Comparison of ENCODE assay signal across 15 mouse cellular contexts in genomic region chr4:55534510-55534909, GRCm38 (mm10). TPM values are rescaled to one million over a fixed set of nuclear protein-coding genes. Genes with fewer than 3 reads are reported as not detected.
DNase-seq lines count a peak whose midpoint lies in the region; ATAC-seq and TF ChIP-seq lines count a peak whose summit lies in the region.
"Had no signal": no experiment of that assay in that cellular context is flagged by ENCODE, and none has a peak within 500 bp of the region (broad histone marks: within the 10 kb centered on the region; RNA-seq: fewer than 3 reads in every experiment).

No protein-coding gene starts in this region.

- peak; percentile 84 for DNase-seq in heart, adult 11 months
- DNase-seq in heart, adult 8-10 months (ENCODE audit: low spot score), result no peak
- peak; percentile 19 for DNase-seq in lung, embryonic 14.5 days
- DNase-seq in lung, postnatal 10 days, result no peak
- peak; percentile 33 for DNase-seq in adipocyte (ENCODE audit: low spot score)
- no peak for DNase-seq in midbrain, embryonic 10.5 days (ENCODE audit: low spot score)
- DNase-seq in frontal cortex, adult 2 months (ENCODE audit: extremely low spot score in 1 of 2, low spot score in 1 of 2), result no peak
- DNase-seq: cerebellum, postnatal 25 days; liver, postnatal 0 days; midbrain, embryonic 14.5 days; thymus, adult 2 months had no signal

- H3K4me1 ChIP-seq in lung, embryonic 14.5 days (ENCODE audit: insufficient read depth), result no peaks in the 10 kb centered on the region; the same call in 1 of the 2 replicates
- H3K4me1 ChIP-seq in stomach, embryonic 16.5 days (ENCODE audit: control insufficient read depth, insufficient read depth, low read length), result peaks cover 10% of the 10 kb centered on the region
- peaks cover 39% of the 10 kb centered on the region for H3K4me1 ChIP-seq in midbrain, embryonic 10.5 days

- no peak overlapping the region for H3K9ac ChIP-seq in lung, embryonic 14.5 days
- no peak overlapping the region for H3K9ac ChIP-seq in stomach, embryonic 16.5 days (ENCODE audit: low read length)
- H3K9ac ChIP-seq: forebrain, embryonic 13.5 days; liver, postnatal 0 days had no signal

- H3K4me3 ChIP-seq in lung, embryonic 14.5 days (ENCODE audit: low read depth, low read length), result no peak overlapping the region
- H3K4me3 ChIP-seq in stomach, embryonic 16.5 days (replicated peaks; ENCODE audit: low read length), result no peak overlapping the region
- H3K4me3 ChIP-seq in midbrain, embryonic 10.5 days, result no peak overlapping the region
- H3K4me3 ChIP-seq: erythroblast, embryonic 14.5 days had no signal

- 65% methylated on average over 4 of the region's 4 CpGs for WGBS in lung, embryonic 14.5 days
- WGBS in stomach, embryonic 16.5 days, result 58% methylated on average over 4 of the region's 4 CpGs
- WGBS in midbrain, embryonic 10.5 days, result 84% methylated on average over 4 of the region's 4 CpGs

- no peak overlapping the region for H3K4me2 ChIP-seq in lung, embryonic 14.5 days
- peak overlapping the region; percentile 77; the same call in 1 of the 2 replicates for H3K4me2 ChIP-seq in stomach, embryonic 16.5 days (ENCODE audit: low read depth, low read length)

- TF ChIP-seq CTCF in lung, embryonic 14.5 days (IDR thresholded peaks at IDR 0.05; ENCODE audit: low read depth), result no peak

- H3K9me3 ChIP-seq in lung, embryonic 14.5 days (ENCODE audit: low read depth, low read length), result no peaks in the 10 kb centered on the region
- no peaks in the 10 kb centered on the region for H3K9me3 ChIP-seq in stomach, embryonic 16.5 days (replicated peaks; ENCODE audit: control insufficient read depth, low read length)
- no peaks in the 10 kb centered on the region for H3K9me3 ChIP-seq in midbrain, embryonic 10.5 days (replicated peaks)
- H3K9me3 ChIP-seq: forebrain, embryonic 13.5 days; heart, embryonic 15.5 days had no signal

- no peak for ATAC-seq in lung, embryonic 14.5 days (ENCODE audit: insufficient read depth)
- no peak for ATAC-seq in stomach, embryonic 16.5 days (ENCODE audit: insufficient read depth, low FRiP score)
- ATAC-seq: forebrain, embryonic 13.5 days; liver, postnatal 0 days had no signal

- no peak overlapping the region for H3K27ac ChIP-seq in lung, embryonic 14.5 days (ENCODE audit: low read depth)
- peak overlapping the region; percentile 98; the same call in 1 of the 2 replicates for H3K27ac ChIP-seq in stomach, embryonic 16.5 days (ENCODE audit: low read length)
- H3K27ac ChIP-seq in midbrain, embryonic 10.5 days (replicated peaks), result no peak overlapping the region
- H3K27ac ChIP-seq: forebrain, embryonic 13.5 days had no signal

- no peaks in the 10 kb centered on the region for H3K36me3 ChIP-seq in lung, embryonic 14.5 days (ENCODE audit: insufficient read depth)
- H3K36me3 ChIP-seq in stomach, embryonic 16.5 days (ENCODE audit: control insufficient read depth, insufficient read depth, low read length), result no peaks in the 10 kb centered on the region
- H3K36me3 ChIP-seq in midbrain, embryonic 10.5 days, result no peaks in the 10 kb centered on the region
- H3K36me3 ChIP-seq: heart, embryonic 15.5 days had no signal

- peaks cover 15% of the 10 kb centered on the region for H3K27me3 ChIP-seq in lung, embryonic 14.5 days (ENCODE audit: insufficient read depth, low read length)
- no peaks in the 10 kb centered on the region for H3K27me3 ChIP-seq in stomach, embryonic 16.5 days (ENCODE audit: control insufficient read depth, insufficient read depth, low read length)
- peaks cover 72% of the 10 kb centered on the region for H3K27me3 ChIP-seq in midbrain, embryonic 10.5 days (ENCODE audit: low read depth, poor library complexity, severe bottlenecking)
- H3K27me3 ChIP-seq: heart, embryonic 15.5 days had no signal

RNA-seq across cellular contexts. Expression of gene Klf4, which starts 2.2 kb away (rescaled TPM):
- total RNA-seq in heart, adult 8-10 months (2022), result 10 to 100 TPM; 21.7 to 39.9 (median 27.1) TPM
- polyA plus RNA-seq in lung, embryonic 14.5 days (2014; fragmentation: Nextera tagmentation; extraction: Ambion mirVana), result 4.6 and 5.1 TPM in 2 replicates
- polyA plus RNA-seq in stomach, embryonic 16.5 days (2015; fragmentation: Nextera tagmentation; extraction: Ambion mirVana), result 29.4 and 33.8 TPM in 2 replicates
- polyA plus RNA-seq in midbrain, embryonic 10.5 days (2016; fragmentation: Nextera tagmentation; extraction: Ambion mirVana), result 1.00 and 1.2 TPM in 2 replicates
- 4.9 and 5.1 TPM in 2 replicates for polyA plus RNA-seq in frontal cortex, adult 2 months (2012; rRNA removed)

Comparison
In these comparisons a context has a peak if more than half of its experiments do, and no peak if none do; other contexts are left out.
1. DNase-seq: peak in heart, adult 11 months (single experiment), lung, embryonic 14.5 days (single experiment) and adipocyte (single experiment); none in heart, adult 8-10 months (single experiment), lung, postnatal 10 days (single experiment), midbrain, embryonic 10.5 days (single experiment) and frontal cortex, adult 2 months (0 of 2).